Mouse (Mus musculus) Muller cell, postnatal 12 days (primary cell): ENCODE measurements around the gene Rab40c.

Experiments used
- DNase-seq: peaks from one replicate; pipeline ENCODE4 v3.0.0-alpha.2; 2015; ENCODE audit errors: inconsistent ontology term

The Rab40c gene

DNA sequence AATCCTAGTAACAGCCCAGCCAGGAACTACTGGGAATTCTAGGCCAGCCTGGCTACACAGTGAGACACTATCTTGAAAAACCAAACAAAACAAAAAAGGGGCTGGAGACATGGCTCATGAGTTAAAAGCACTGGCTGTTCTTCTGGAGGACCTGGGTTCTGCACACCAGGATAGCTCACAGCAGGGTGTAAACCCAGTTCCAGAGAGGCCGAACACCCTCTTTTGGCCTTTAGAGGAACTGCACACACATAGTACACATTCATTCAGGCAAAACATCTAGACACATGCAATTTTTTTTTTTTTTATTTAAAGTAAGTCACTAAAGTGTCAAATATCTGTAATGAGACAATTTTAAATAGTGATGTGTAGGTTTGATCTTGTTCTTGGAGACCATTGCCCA is 19.3 kb downstream of the Rab40c start:
- no peak for DNase-seq

DNA sequence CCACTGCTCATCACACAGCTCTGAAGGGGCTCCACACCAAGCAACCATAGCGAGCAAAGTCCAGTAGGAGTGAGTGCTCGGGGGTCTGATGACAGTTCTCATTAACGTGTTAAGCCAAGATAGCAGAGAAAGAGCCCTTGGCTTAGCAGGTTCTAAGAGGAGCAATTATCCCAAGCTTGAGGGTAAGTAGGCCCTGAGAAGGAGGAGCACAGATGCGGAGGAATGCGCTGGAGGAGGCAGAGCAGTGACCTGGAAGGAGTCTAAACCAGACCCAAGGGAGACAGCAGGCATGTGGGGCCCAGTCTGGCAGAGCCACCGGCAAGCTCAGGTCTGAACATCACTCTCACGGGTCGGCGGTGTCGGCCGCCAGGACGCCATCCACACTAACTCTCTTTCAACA is 23.6 kb downstream of the Rab40c start:
- peak; percentile 74 for DNase-seq

DNA sequence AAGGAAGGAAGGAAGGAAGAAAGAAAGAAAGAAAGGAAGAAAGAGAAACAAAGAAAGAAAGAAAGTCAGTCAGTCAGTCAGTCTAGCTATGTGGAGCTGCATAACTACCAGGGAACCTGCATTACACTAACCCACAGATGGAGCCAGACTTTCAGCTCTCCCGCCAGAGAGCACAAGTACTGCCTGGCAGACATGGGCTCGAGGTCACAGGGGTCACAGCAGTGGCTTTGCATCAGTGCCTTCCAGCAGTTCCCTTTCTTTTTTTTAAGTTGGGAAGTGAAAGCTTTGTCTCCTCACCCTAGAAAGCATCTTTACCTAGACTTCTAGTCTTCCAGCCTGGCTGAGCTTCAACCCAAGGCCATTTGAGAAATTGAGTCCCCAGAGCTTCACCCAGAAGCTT is 24.1 kb downstream of the Rab40c start:
- no peak for DNase-seq

DNA sequence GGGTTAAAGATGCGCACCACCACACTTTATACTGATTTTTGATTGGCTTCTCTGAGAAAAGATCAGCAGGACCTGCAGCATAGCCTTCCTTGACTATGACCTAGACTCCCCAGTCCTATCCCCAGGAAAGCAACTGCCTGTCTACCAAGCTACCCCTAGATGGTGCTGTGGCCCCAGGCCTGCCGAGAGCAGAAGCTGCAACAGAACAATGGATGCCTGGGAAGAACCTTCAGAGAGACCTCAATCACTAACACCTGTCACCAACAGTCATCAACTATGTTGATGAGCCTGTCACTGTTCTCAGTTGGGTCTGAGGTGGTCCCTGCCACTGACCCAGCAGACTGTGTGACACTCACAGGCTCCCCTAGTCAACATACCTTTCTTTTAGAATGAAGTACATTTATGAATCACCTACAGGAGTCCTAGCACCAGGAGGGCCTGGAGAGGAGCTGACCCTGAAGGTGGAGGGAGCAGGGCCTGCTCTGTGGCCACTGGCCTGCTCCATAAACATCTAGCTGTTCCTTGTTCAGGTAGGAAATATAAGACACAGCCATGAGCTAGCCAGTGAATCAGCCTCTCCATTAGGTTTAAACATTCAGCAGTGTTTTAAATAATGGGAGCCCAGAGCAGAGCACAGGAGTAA is 25.4 kb downstream of the Rab40c start:
- peak; percentile 68 for DNase-seq

DNA sequence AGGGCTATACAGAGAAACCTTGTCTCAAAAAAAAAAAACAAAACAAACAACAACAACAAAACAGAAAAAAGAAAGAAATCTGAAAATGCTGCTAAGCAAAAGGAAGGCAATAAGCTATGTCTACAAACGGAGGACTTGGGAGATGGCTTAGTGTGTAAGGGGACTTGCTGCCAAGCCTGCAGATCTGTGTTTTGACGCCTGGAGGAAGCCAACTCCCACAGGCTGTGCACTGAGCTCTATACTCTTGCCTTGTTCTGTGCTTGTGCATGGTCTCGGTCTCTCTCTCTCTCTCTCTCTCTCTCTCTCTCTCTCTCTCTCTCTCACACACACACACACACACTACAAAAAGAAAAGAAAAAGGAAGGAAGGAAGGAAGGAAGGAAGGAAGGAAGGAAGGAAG is 30.7 kb downstream of the Rab40c start:
- DNase-seq, result no peak

DNA sequence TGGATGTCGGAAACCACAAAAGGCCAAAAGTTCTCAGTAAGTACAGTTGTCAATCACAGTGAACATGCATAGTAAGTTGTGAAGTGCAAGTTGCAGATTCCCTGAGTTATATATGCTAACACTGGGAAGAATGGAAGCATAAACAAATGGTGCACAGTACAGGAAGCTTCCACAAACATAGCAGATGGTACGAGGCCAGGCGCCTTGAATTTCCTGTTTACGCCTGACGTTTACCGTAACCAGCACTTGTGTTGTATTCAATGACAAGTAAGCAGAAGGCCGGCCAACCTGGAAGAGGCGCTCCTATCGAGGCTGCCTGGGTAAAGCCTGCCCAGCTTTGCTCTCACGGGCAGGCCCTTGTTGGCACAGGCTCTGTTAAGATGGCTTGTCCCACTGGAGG is 32.1 kb downstream of the Rab40c start:
- DNase-seq, result no peak

DNA sequence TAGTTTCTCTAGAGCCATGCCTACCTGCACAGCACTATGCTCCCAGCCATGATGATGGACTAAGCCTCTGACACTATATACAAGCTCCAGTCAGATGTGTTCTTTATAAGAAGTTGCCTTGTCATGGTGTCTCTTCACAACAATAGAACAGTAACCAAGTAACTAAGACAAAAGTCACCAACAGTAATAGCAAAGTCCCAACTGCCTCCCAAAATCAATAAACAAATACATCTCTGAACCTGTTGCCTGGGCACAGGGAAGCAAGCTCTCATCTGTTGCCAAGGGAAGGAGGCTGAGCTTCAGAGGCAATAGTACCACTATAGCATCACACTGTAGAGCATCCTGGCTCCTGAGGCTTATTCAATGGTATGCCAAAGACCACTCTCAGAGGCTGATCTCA is 32.7 kb downstream of the Rab40c start:
- DNase-seq, result no peak

DNA sequence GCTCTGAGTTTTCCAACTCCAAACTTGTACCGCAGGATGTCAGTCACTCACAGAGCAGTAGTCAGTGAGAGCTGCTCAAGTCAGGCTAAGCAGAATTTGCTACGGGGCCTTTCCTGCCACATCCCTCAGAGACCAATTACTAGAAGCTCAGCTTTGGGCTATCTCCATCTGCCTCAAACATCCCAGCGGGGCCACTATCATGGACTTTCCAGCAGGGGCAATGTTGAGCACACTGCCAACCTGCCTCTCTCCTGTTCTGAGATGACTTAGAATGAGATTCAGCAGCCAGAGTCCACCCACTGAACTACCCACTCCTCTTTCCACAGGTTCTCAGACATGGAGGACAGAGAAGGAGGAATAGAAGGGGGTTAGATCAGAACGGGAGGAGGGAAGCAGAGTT is 33.9 kb downstream of the Rab40c start:
- DNase-seq, result no peak

DNA sequence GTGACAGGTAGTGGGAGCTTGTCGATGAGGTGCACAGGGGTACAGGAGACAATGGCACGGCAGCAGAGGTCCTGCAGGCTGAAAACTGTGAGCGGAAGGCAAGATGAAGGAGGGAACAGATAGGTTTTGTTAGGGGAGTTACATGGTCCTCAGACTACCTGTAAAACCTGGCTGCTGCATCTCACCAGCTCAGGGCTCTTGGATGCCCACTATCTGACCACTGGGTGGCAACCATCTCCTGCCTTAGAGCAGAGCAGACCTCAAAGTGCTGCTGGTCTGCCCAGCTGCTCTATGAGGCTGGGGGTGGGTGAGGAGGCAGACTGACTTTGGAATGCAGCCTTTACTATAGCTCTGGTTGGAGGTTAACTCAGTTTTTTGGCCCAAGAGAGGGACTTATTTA is 35.7 kb downstream of the Rab40c start:
- DNase-seq, result no peak

DNA sequence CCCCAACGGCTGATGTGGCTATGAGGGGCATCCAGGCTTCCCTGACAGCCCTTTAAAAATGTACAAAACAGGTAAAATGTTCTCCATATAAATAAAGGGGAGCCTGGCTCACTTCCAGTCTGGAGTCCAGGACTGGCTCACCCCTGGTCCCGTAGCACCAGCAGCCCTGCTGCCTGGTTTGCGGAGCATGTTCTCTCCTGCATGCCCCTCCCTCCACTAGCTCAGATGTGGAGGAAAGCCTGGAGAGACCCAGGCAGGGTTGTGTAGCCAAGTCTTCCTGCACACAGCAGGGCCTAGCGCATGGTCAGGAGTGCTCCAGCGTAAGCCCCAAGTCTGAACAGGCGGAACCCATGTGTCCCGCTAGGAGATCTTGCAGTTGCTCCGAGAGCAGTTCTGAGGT is 36.3 kb downstream of the Rab40c start:
- DNase-seq, result no peak

DNA sequence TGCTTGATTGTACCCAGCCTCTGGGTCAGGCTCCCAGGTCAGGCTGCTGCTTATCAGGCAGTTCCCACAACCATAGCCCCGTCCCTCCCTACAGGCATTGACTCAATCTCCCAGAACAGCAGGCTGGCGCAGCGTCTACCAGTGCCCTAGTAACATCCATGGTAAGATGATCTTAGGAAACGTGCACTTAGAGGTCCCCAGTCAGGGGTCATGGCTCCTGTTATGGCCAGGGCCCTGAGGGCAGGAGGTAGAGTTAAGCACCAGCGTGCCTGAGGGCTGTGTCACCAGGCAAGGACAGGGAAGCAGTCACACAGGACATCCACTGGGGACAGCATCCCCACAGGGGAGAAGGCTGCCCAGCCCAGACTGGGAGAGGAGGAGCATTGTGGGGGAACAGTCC is 37.2 kb downstream of the Rab40c start:
- DNase-seq, result no peak

DNA sequence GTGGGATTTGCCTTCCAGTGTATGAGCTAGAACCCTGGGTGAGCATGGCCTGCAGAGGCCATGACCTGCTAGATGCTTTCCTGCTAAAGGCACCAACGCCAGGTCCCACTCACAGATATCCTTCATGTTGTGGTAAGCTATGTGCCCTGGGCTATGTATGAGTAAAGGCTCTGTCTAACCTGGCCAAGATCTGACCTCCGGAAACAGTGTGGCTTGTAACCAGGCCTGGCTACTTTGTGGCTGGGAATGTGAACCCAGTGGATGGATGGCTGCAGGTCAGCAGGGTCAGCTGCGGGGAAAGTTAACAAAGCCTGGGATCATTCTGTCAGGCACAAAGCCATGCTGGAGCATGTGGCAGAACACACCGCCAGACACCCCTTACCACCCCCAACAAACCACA is 37.8 kb downstream of the Rab40c start:
- peak; percentile 62 for DNase-seq

DNA sequence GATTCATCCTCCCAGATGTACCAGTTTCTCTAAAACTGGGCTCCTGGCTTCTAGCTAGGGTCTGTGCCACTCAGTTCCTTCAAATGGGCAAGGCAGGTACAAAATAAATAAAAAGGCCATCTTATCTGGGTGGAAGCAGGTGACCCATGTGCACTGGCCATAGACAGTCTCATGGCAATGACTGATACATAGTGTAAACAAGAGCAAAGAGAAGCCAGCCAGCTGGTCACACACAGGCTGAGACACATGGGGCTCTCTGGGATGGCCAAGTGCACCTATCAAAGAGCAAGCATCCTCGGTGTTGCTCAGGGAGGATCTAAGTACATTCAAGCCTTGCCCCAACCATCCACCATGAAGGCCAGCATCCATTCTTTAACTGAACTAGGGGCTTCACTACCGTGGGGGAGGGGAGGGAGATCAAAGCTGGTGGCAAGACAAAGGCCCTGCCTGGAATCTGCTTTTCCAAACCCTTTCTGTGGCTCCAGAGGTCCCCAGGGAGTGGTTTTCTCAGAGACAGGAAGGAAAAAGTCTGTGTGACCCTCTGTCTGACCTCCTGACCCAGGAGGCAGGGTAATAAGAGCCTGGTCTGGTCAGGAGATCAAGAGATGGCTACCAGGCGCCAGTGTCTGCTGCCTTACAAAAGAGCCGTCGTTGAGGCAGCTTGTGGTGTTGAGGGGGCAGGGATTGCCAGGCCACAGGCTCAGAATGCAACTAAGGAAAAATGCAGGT is 38.5 kb downstream of the Rab40c start:
- no peak for DNase-seq

DNA sequence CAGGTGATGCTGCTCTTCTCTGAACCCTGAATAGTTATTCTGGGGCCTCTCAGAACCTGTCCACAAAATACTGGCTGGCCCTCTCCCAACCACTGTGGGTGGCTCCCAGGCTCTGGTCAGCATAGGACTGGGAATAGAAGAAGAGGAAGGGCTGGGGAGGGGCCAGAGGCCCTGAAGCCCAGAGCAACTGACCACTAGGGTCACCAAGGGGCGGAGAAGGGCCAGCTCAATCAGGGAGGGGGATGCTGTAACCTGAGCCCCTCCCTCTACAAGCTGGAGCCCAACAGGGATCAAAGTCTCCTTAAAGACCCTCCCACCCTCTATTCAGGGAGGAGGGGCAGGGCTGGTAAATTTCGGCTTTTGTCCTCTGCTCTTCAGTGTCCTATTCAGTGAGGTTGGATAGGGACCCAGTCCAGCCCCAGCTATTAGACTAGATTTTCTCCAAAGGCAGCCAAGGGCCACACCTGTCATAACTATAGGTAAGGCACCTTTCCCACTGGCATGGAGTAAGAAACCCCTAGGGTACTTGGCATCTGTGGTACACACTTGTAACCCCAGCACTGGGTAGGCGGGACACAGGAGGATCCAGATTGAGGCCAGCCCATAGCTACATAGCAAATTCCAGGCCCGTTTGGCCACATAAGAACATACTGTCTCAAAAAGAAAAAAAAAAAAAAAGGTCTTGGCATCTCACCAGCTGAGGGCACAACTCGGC is 39.2 kb downstream of the Rab40c start, which contains the start of gene Wfikkn1:
Gene Wfikkn1 (minus strand): TSS at position 663 of the 715 bp plus-strand sequence.
- DNase-seq, result no peak

DNA sequence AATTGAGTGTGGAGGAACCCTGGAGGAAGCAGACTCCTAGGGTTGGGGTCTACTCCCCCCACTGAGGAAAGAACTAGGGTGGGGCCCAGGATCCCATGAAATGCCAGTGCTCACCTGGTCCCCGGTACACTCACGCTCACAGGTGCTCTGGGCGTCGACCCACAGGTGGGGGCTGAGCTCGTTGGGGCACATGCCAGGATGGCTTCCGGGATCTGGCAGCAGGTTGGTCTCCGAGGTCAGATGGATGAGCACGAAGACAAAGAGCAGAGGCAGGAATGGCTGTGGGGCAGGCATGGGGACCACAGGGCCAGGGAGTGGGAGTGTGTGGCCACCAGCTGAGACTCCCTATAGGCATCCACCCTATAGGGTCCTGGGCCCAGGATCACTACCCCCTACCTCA is 39.8 kb downstream of the Rab40c start:
- DNase-seq, result no peak

DNA sequence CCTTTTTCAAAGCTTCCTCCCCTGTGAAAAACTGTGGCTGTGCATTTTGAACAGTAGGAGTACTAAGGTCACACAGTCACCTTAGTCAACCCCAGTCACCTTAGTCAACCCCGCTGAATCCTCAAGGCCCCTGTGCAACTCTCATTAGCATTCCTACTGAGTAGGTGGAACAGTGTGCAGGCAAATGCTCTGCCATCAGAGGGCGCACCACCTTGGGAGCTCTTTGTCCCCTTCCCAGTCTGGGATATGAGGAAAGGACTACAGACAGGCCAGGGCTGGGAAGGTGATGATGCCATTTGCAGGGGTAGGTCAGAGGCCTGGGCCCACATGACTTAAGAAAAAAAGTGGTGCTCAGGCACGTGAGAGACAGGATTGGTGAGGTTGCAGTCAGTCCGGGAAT is 40.3 kb downstream of the Rab40c start:
- DNase-seq, result no peak

DNA sequence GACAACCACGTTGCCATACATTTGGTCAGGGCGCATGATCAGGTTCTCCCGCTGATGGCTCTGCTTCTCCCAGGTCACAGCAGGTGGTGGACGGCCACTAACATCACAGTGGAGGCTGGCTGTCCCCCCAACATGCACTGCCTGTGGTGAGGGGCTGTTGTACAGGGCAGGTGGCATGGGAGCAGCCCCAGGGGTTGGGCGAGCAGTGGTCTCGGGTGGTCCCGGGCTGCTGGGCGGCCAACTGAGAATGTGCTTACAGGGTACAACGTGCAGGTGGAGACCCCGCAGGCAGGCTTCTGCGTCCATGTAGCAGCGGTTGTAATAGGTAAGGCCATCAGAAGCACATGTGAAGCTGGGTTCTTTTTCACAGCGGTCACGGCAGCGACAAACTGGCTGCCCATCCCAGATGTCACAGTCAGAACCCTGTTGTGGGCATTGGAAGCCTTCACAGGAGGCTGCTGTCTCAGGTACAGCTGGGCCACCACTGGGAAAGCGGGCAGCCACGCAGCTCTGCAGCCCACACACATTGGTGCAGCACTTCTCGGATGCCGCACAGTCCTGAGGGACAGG is 40.8 kb downstream of the Rab40c start:
- no peak for DNase-seq

DNA sequence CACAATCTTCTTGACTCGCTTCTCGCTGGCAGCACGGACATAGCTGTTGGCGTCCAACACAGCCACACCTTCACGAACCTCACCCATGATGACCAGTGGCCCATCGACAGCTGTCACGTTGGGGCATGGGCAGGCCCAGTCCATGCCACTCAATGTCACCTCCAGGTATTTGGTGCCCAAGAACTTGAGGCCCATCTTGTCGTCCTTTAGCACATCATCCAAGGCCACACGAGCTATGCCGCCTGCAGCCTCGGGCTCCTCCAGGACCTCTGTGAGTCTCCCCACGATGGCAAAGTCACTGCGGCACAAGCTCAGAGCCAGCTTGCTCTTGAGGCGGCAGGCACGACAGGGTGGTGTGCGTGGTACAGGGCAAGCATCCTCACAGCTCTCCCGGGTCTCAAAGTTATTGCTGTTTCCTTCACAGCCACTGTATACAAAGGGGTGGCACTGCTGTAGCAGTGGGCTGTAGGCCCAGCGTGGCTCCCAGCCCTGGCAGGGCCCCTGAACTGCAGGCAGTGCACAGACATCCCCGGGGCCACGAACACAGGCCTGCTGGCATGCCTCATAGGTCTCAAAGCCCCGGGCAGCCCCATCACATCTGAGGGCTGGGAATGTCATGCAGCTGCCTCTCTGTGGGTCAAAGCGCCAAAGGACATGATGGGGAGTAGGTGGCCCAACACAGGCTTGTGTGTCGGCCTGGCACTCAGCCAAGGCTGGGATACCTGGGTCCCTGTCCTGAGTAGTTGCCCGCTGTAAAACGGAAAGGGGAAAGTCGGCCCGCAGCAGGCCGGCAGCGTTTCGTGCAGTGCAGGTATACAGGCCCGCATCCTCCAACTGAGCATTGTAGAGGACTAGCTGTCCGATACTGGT is 41.6 kb downstream of the Rab40c start:
- no peak for DNase-seq

DNA sequence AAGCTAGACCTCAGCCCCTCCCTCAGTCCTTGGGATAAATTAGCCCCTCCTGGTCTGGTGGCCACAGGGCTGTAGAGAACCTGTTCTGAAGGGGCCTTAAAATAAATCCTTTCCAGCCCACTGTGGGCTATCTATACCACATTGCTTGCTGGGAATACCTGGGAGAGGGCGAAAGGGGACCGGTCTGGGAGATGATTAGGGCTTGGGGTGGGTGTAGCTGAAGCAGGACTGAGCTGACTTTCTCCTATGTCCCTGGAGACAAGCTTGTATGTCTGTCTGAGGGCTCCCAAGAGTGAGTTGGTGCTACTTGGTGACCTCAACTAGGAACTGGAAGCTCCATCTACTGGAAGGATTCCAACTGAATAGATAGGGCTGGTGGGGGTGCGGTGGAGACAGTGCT is 42.5 kb downstream of the Rab40c start:
- DNase-seq, result no peak

DNA sequence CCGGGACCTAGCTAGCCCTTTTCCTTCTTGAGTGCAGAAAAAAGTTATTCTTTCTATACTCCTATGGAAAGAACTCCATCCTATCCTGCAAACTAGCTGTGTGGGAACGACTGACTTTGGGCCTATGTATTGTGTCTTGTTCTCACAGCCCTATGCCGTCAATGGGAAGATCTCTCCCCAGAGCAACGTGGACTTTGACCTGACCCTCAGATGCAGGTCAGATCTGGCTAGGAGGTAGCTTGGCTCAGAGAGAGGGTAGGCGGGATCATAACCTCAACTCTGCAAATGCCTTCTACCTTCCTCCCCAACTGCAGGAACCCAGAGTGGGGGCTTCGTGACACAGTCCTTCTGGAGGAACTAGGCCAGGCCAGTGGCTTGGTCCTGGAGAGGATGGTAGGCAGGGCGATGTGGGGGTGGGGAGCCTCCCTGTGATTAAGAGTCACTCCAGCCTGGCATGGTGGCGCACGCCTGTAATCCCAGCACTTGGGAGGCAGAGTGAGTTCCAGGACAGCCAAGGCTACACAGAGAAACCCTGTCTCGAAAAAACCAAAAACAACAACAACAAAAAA is 43.1 kb downstream of the Rab40c start:
- DNase-seq, result no peak
